Mouse (Mus musculus) CH12.LX (cell line): ENCODE measurements around the gene Inpp5b. TPM values are rescaled to one million over a fixed set of nuclear protein-coding genes. Genes with fewer than 3 reads are reported as not detected.

Source experiments
- DNase-seq: peaks from one replicate; pipeline ENCODE4 v3.0.0-alpha.2; 2013; ENCODE audit errors: extremely low read depth
- H3K27ac ChIP-seq: 2 replicates; pipeline ENCODE4 v1.5.1; 2012; ENCODE audit warnings: low read depth, mild to moderate bottlenecking, control low read depth, moderate library complexity; ENCODE audit not compliant: insufficient read depth
- H3K27me3 ChIP-seq: replicated peaks from 2 replicates; pipeline ENCODE3; 2012; ENCODE audit warnings: inconsistent platforms
- H3K36me3 ChIP-seq, 2 experiments: replicated peaks in 1 of 2; 2 replicates each; pipeline versions ENCODE3 to v1.6.1; 2012; ENCODE audit warnings: inconsistent platforms in 1 of 2, low read length in 1 of 2, mild to moderate bottlenecking in 1 of 2, mixed read lengths in 1 of 2, moderate library complexity in 1 of 2; ENCODE audit not compliant: control insufficient read depth in 1 of 2, insufficient read depth in 1 of 2
- H3K4me1 ChIP-seq, 2 experiments: 2 replicates each; pipeline ENCODE4 v1.6.1; 2012; ENCODE audit warnings: inconsistent platforms in 1 of 2, moderate library complexity in 1 of 2; ENCODE audit not compliant: insufficient read depth in 2 of 2, control insufficient read depth in 1 of 2
- H3K4me2 ChIP-seq: 2 replicates; pipeline ENCODE4 v1.6.1; 2012; ENCODE audit warnings: low read depth, mild to moderate bottlenecking, control low read depth; ENCODE audit not compliant: poor library complexity, insufficient read depth, severe bottlenecking
- H3K4me3 ChIP-seq, 3 experiments: fragments of 150-350 bp in 1 of 3; sonication (generic) in 1 of 3; replicated peaks in 1 of 3; 2 replicates each; pipeline versions ENCODE3 to v1.5.1; 2011 to 2012; ENCODE audit warnings: low read depth in 2 of 3, low read length in 2 of 3, mild to moderate bottlenecking in 2 of 3, moderate library complexity in 2 of 3, control low read depth in 1 of 3, improper control_type of control experiment in 1 of 3, inconsistent platforms in 1 of 3, mixed read lengths in 1 of 3; ENCODE audit not compliant: poor library complexity in 1 of 3
- H3K79me2 ChIP-seq: replicated peaks from 2 replicates; pipeline ENCODE4 v1.6.1; 2012; ENCODE audit warnings: mild to moderate bottlenecking, moderate library complexity; ENCODE audit not compliant: control insufficient read depth, poor library complexity, insufficient read depth, severe bottlenecking; ENCODE audit errors: extremely low read depth
- H3K9ac ChIP-seq: 2 replicates; pipeline ENCODE4 v1.6.1; 2012; ENCODE audit warnings: low read depth, mild to moderate bottlenecking, control low read depth, moderate library complexity; ENCODE audit not compliant: insufficient read depth
- H3K9me3 ChIP-seq: replicated peaks from 2 replicates; pipeline ENCODE3; 2012; ENCODE audit warnings: low read length, inconsistent platforms, mixed read lengths
- BHLHE40 ChIP-seq: IDR thresholded peaks from 2 replicates; pipeline ENCODE4 v1.6.1; 2011; ENCODE audit warnings: mild to moderate bottlenecking, low read depth, low read length, improper control_type of control experiment
- CHD2 ChIP-seq: IDR thresholded peaks from 2 replicates; pipeline ENCODE4 v1.6.1; 2011; ENCODE audit warnings: low read length, improper control_type of control experiment
- EP300 ChIP-seq: IDR thresholded peaks from 2 replicates; pipeline ENCODE4 v1.6.1; 2011; ENCODE audit warnings: low read length, improper control_type of control experiment
- GABPA ChIP-seq: IDR thresholded peaks from 2 replicates; pipeline ENCODE4 v1.6.1; 2012; ENCODE audit warnings: low read depth, low read length, improper control_type of control experiment, inconsistent platforms; ENCODE audit not compliant: insufficient replicate concordance
- IRF4 ChIP-seq: IDR thresholded peaks from 2 replicates; pipeline ENCODE4 v1.6.1; 2014; ENCODE audit warnings: low read depth, mild to moderate bottlenecking, inconsistent platforms, low read length, improper control_type of control experiment
- JUND ChIP-seq: conservative IDR thresholded peaks from 2 replicates; pipeline ENCODE4 v1.6.1; 2011; ENCODE audit warnings: low read depth, low read length, improper control_type of control experiment
- MAFK ChIP-seq: IDR thresholded peaks from 2 replicates; pipeline ENCODE4 v1.6.1; 2011; ENCODE audit warnings: low read length, improper control_type of control experiment; ENCODE audit not compliant: insufficient replicate concordance
- MAX ChIP-seq: IDR thresholded peaks from 2 replicates; pipeline ENCODE4 v1.6.1; 2011; ENCODE audit warnings: low read length, improper control_type of control experiment
- NELFE ChIP-seq: IDR thresholded peaks from 2 replicates; pipeline ENCODE4 v1.6.1; 2011; ENCODE audit warnings: low read depth, low read length, improper control_type of control experiment
- POLR2AphosphoS2 ChIP-seq: IDR thresholded peaks from 2 replicates; pipeline ENCODE4 v1.6.1; 2011; ENCODE audit warnings: low read depth, low read length, improper control_type of control experiment
- RAD21 ChIP-seq: IDR thresholded peaks from 2 replicates; pipeline ENCODE4 v1.6.1; 2011; ENCODE audit warnings: low read depth, mild to moderate bottlenecking, low read length, improper control_type of control experiment, moderate library complexity
- SIN3A ChIP-seq: IDR thresholded peaks from 2 replicates; pipeline ENCODE4 v1.6.1; 2012; ENCODE audit warnings: low read length, improper control_type of control experiment, inconsistent platforms
- SMC3 ChIP-seq: IDR thresholded peaks from 2 replicates; pipeline ENCODE4 v1.6.1; 2011; ENCODE audit warnings: low read depth, low read length, improper control_type of control experiment
- TBP ChIP-seq: conservative IDR thresholded peaks from 2 replicates; pipeline ENCODE4 v1.6.1; 2011; ENCODE audit warnings: low read depth, low read length, improper control_type of control experiment
- TCF12 ChIP-seq: IDR thresholded peaks from 2 replicates; pipeline ENCODE4 v1.6.1; 2014; ENCODE audit warnings: low read depth, mild to moderate bottlenecking, inconsistent platforms, low read length, improper control_type of control experiment
- USF2 ChIP-seq: conservative IDR thresholded peaks from 2 replicates; pipeline ENCODE4 v1.6.1; 2011; ENCODE audit warnings: low read depth, low read length, improper control_type of control experiment
- ZNF384 ChIP-seq: IDR thresholded peaks from 2 replicates; pipeline ENCODE4 v1.6.1; 2012; ENCODE audit warnings: low read depth, low read length, improper control_type of control experiment, inconsistent platforms
- dilution Hi-C: fragments of 300-500 bp; cut with MboI; formaldehyde crosslinking; loops from 2 replicates; pipeline ENCODE4 v1.14.3; 2020; ENCODE audit warnings: low sequenced_read_pairs; ENCODE audit not compliant: extremely low pct_unique_long_range_greater_than_20kb, extremely low pct_ligation_motif_present
- in situ Hi-C: fragments of 300-500 bp; cut with MboI; formaldehyde crosslinking; loops from 3 replicates; pipeline ENCODE4 v1.14.3; 2019; ENCODE audit warnings: low sequenced_read_pairs, low pct_ligation_motif_present, low pct_unique_long_range_greater_than_20kb, mixed read lengths
- polyA plus RNA-seq: library from polyadenylated mRNA; unstranded; fragments of >175 nt; gene quantifications from 2 replicates; pipeline ENCODE4 v1.2.1, GENCODE M21; 2012; ENCODE audit warnings: low read depth; ENCODE audit not compliant: insufficient read length
- total RNA-seq, 2 experiments: library from RNA; depleted of rRNA; stranded (reverse); fragments of 300-350 nt in 1 of 2; fragments of >200 nt in 1 of 2; gene quantifications; 2 replicates each; pipeline ENCODE4 v1.2.3; 2012 to 2014

The Inpp5b gene
- total and polyA plus RNA-seq, 3 experiments: 25.6 to 34.0 (median 26.2) TPM

- Histone ChIP-seq H3K27me3 (no peaks in the 10 kb centered on the region), H3K36me3 (peaks cover 58 to 92% of the 10 kb centered on the region in 2 experiments), H3K4me2 (no peak overlapping the region)
- no peak for DNase-seq
- TF ChIP-seq EP300 (no peak), SMC3 (no peak), MAX (no peak), GABPA (no peak), POLR2AphosphoS2 (no peak), IRF4 (no peak), TCF12 (no peak), SIN3A (no peak), NELFE (no peak), JUND (no peak), RAD21 (no peak)
- TF ChIP-seq, all 38 proteins: peak for 0
- Histone ChIP-seq H3K9me3 (no peaks in the 10 kb centered on the region), H3K9ac (no peak overlapping the region), H3K4me3 (no peak overlapping the region), H3K4me1 (peaks cover 0 to 35% of the 10 kb centered on the region in 2 experiments; a peak in 2 of 4 replicates), H3K79me2 (peaks cover 18% of the 10 kb centered on the region), H3K27ac (no peak overlapping the region)
- in situ Hi-C loops (no loop called here), dilution Hi-C loops (no loop called here)
These were observed 77.2 kb downstream of the Inpp5b start for GRCm38 (mm10) chr4:124818832-124819231.

GRCm38 (mm10) chr4:124824967-124825366, 83.3 kb downstream of the Inpp5b start:
- no peaks in the 10 kb centered on the region for H3K27me3 ChIP-seq
- no peak overlapping the region for H3K27ac ChIP-seq
- H3K79me2 ChIP-seq: no peaks in the 10 kb centered on the region
- no peak overlapping the region for H3K9ac ChIP-seq
- DNase-seq: no peak
- no peak overlapping the region for H3K4me3 ChIP-seq
- H3K4me1 ChIP-seq: peaks cover 0 to 17% of the 10 kb centered on the region in 2 experiments; a peak in 1 of 4 replicates
- no peaks in the 10 kb centered on the region for H3K9me3 ChIP-seq
- dilution Hi-C loops: no loop called here
- H3K4me2 ChIP-seq: no peak overlapping the region
- no peak for TF ChIP-seq CHD2
- no peak for TF ChIP-seq TBP
- TF ChIP-seq GABPA: no peak
- TF ChIP-seq MAFK: no peak
- peaks cover 64 to 92% of the 10 kb centered on the region in 2 experiments for H3K36me3 ChIP-seq
- in situ Hi-C loops: no loop called here

- Histone ChIP-seq H3K27me3 (no peaks in the 10 kb centered on the region), H3K36me3 (peaks cover 62 to 92% of the 10 kb centered on the region in 2 experiments), H3K4me1 (peaks cover 0 to 12% of the 10 kb centered on the region in 2 experiments; a peak in 1 of 4 replicates), H3K4me3 (no peak overlapping the region), H3K9me3 (no peaks in the 10 kb centered on the region), H3K79me2 (no peaks in the 10 kb centered on the region), H3K27ac (no peak overlapping the region), H3K4me2 (no peak overlapping the region), H3K9ac (no peak overlapping the region)
- no peak for DNase-seq
- TF ChIP-seq USF2 (no peak), TBP (no peak), BHLHE40 (no peak), ZNF384 (no peak), RAD21 (no peak), CHD2 (no peak), GABPA (no peak)
- in situ Hi-C loops (no loop called here), dilution Hi-C loops (no loop called here)
These were observed 83.8 kb downstream of the Inpp5b start for GRCm38 (mm10) chr4:124825371-124825965.
